In the genomic region with DNA sequence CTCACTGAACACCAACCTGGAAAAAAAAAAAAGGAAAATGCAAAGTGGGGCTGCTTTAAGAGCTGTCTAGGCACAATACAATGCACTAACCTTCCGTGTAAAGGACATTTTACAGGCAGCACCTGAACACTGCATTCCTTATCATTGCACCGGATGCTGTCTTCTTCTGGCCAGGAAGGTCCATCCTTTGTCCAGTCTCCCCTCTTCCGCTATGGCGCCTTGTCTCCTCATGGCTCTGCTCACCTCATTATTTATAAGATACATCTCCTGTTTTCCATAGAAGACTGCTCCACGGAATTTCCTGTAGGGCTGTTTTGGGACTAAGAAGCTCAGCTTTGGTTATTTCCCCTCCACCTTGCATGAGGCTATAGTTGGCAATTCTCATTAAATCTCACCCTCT, we compare ENCODE assay signal across 20 mouse cellular contexts.
"Had no signal": no experiment of that assay in that cellular context is flagged by ENCODE, and none has a peak within 500 bp of the region (broad histone marks: within the 10 kb centered on the region; RNA-seq: fewer than 3 reads in every experiment).

No protein-coding gene starts in this region.

- ATAC-seq: liver, embryonic 12.5 days; midbrain, embryonic 16.5 days had no signal

- H3K4me2 ChIP-seq: limb, embryonic 13.5 days; liver, embryonic 12.5 days; liver, embryonic 15.5 days; lung, embryonic 15.5 days; midbrain, embryonic 13.5 days; neural tube, embryonic 13.5 days; stomach, embryonic 15.5 days had no signal

- H3K27ac ChIP-seq: layer of hippocampus, adult 2 months; limb, embryonic 10.5 days; limb, embryonic 13.5 days; liver, embryonic 12.5 days; liver, embryonic 15.5 days; lung, embryonic 15.5 days; stomach, embryonic 15.5 days had no signal

- H3K4me3 ChIP-seq: layer of hippocampus, adult 2 months; limb, embryonic 10.5 days; limb, embryonic 13.5 days; liver, embryonic 12.5 days; liver, embryonic 15.5 days; lung, embryonic 15.5 days; megakaryocyte, embryonic 14.5 days; midbrain, embryonic 10.5 days; midbrain, embryonic 13.5 days; myocyte; neural tube, embryonic 13.5 days; stomach, embryonic 15.5 days had no signal

- H3K27me3 ChIP-seq: limb, embryonic 13.5 days; liver, embryonic 12.5 days; liver, embryonic 15.5 days; lung, embryonic 15.5 days; megakaryocyte, embryonic 14.5 days; midbrain, embryonic 13.5 days; neural tube, embryonic 13.5 days; stomach, embryonic 15.5 days had no signal

- DNase-seq: layer of hippocampus, adult 9-11 months; liver; lung, adult 18-20 months; lung, postnatal 36 days; right cerebral cortex, postnatal 25 days; spleen, adult 18-20 months; thymus, postnatal 25 days had no signal

- H3K36me3 ChIP-seq: limb, embryonic 10.5 days; limb, embryonic 13.5 days; liver, embryonic 12.5 days; liver, embryonic 15.5 days; lung, embryonic 15.5 days; midbrain, embryonic 13.5 days; neural tube, embryonic 13.5 days; stomach, embryonic 15.5 days had no signal

- H3K9me3 ChIP-seq: limb, embryonic 10.5 days; liver, embryonic 12.5 days; liver, embryonic 15.5 days; lung, embryonic 15.5 days; megakaryocyte, embryonic 14.5 days; midbrain, embryonic 10.5 days; midbrain, embryonic 13.5 days; neural tube, embryonic 13.5 days; stomach, embryonic 15.5 days had no signal

- H3K9ac ChIP-seq: limb, embryonic 13.5 days; liver, embryonic 12.5 days; liver, embryonic 15.5 days; lung, embryonic 15.5 days; midbrain, embryonic 13.5 days; neural tube, embryonic 13.5 days; stomach, embryonic 15.5 days had no signal

- H3K4me1 ChIP-seq: liver, embryonic 12.5 days; liver, embryonic 15.5 days; megakaryocyte, embryonic 14.5 days had no signal
